In genomic region chr1:152798125-152798524, GRCm38 (mm10) we compare ENCODE assay signal across 14 mouse cellular contexts. TPM values are rescaled to one million over a fixed set of nuclear protein-coding genes. Genes with fewer than 3 reads are reported as not detected.
A peak's percentile ranks its signal among the peaks of the same experiment; 100 is the strongest.
DNase-seq lines count a peak whose midpoint lies in the region; ATAC-seq and TF ChIP-seq lines count a peak whose summit lies in the region.
"Had no signal": no experiment of that assay in that cellular context is flagged by ENCODE, and none has a peak within 500 bp of the region (broad histone marks: within the 10 kb centered on the region; RNA-seq: fewer than 3 reads in every experiment).

No protein-coding gene starts in this region.

- WGBS in heart, embryonic 10.5 days = 62% methylated on average over 9 of the region's 9 CpGs
- WGBS in lung, postnatal 0 days = 46% methylated on average over 9 of the region's 9 CpGs

- peak overlapping the region; percentile 42; the same call in 1 of the 2 replicates for H3K27ac ChIP-seq in heart, embryonic 10.5 days
- 0 out of 2 replicates have a peak overlapping the region, but pooled peaks have one; percentile 27 for H3K27ac ChIP-seq in lung, postnatal 0 days (ENCODE audit: low read length)
- no peak overlapping the region for H3K27ac ChIP-seq in layer of hippocampus, adult 2 months
- H3K27ac ChIP-seq: forebrain, embryonic 12.5 days; hindbrain, embryonic 12.5 days had no signal

- no peak overlapping the region for H3K4me3 ChIP-seq in heart, embryonic 10.5 days
- H3K4me3 ChIP-seq in lung, postnatal 0 days (ENCODE audit: low read depth, low read length) = no peak overlapping the region
- no peak overlapping the region for H3K4me3 ChIP-seq in layer of hippocampus, adult 2 months
- H3K4me3 ChIP-seq: forebrain, embryonic 12.5 days; hindbrain, embryonic 12.5 days had no signal

- DNase-seq in heart, embryonic 10.5 days (ENCODE audit: low spot score) = no peak
- no peak for DNase-seq in heart, postnatal 14 days
- DNase-seq in B cell, adult 2 months = peak; percentile 53 to 60
- peak; percentile 87 for DNase-seq in lung, postnatal 0 days (ENCODE audit: low spot score)
- DNase-seq in layer of hippocampus, adult 2 months (ENCODE audit: low spot score in 2 of 2) = no peak
- no peak for DNase-seq in layer of hippocampus, adult 18-20 months (ENCODE audit: low spot score in 2 of 2)
- no peak for DNase-seq in adrenal gland, postnatal 4 days (ENCODE audit: low spot score in 2 of 2)
- DNase-seq: adrenal gland, postnatal 36 days; cerebellum, postnatal 36 days; thymus, adult 18-20 months had no signal

- H3K36me3 ChIP-seq in heart, embryonic 10.5 days = no peaks in the 10 kb centered on the region
- H3K36me3 ChIP-seq in lung, postnatal 0 days (ENCODE audit: insufficient read depth, low read length) = no peaks in the 10 kb centered on the region
- H3K36me3 ChIP-seq: forebrain, embryonic 12.5 days; hindbrain, embryonic 12.5 days had no signal

- peak; percentile 80 for TF ChIP-seq EP300 in lung, postnatal 0 days (IDR thresholded peaks at IDR 0.05)

- TF ChIP-seq CTCF in lung, postnatal 0 days (IDR thresholded peaks at IDR 0.05) = no peak
- TF ChIP-seq CTCF in layer of hippocampus, adult 2 months (conservative IDR thresholded peaks at IDR 0.05) = no peak

- ATAC-seq in granulocyte monocyte progenitor cell, adult 5-6 weeks (replicated peaks; ENCODE audit: poor library complexity, severe bottlenecking) = peak; percentile 93
- ATAC-seq in lung, postnatal 0 days = peak; percentile 84

- peaks cover 31% of the 10 kb centered on the region for H3K4me1 ChIP-seq in heart, embryonic 10.5 days
- H3K4me1 ChIP-seq in lung, postnatal 0 days (ENCODE audit: insufficient read depth, low read depth, low read length) = no peaks in the 10 kb centered on the region; the same call in 1 of the 2 replicates

- H3K27me3 ChIP-seq in heart, embryonic 10.5 days (ENCODE audit: insufficient read depth, poor library complexity, severe bottlenecking) = no peaks in the 10 kb centered on the region
- no peaks in the 10 kb centered on the region for H3K27me3 ChIP-seq in lung, postnatal 0 days (replicated peaks; ENCODE audit: insufficient read depth, low read length)
- H3K27me3 ChIP-seq: forebrain, embryonic 12.5 days; hindbrain, embryonic 12.5 days had no signal

- no peaks in the 10 kb centered on the region for H3K9me3 ChIP-seq in heart, embryonic 10.5 days
- H3K9me3 ChIP-seq in lung, postnatal 0 days (ENCODE audit: low read length) = no peaks in the 10 kb centered on the region
- H3K9me3 ChIP-seq: forebrain, embryonic 12.5 days; hindbrain, embryonic 12.5 days had no signal

- H3K9ac ChIP-seq in lung, postnatal 0 days (replicated peaks; ENCODE audit: low read depth) = no peak overlapping the region
- H3K9ac ChIP-seq: forebrain, embryonic 12.5 days; hindbrain, embryonic 12.5 days had no signal

- no peak overlapping the region for H3K4me2 ChIP-seq in lung, postnatal 0 days (replicated peaks; ENCODE audit: low read depth, low read length)
- H3K4me2 ChIP-seq: forebrain, embryonic 12.5 days; hindbrain, embryonic 12.5 days had no signal

- intact Hi-C loops in heart, postnatal 14 days (cut with DNase I) = loop anchor here (5.0 kb wide), 1 partner anchor 599 kb away; no protein-coding TSS in a partner anchor

RNA-seq across cellular contexts. Expression of gene Ncf2, which starts 1.9 kb away (rescaled TPM):
- 2.0 and 3.5 TPM in 2 replicates for polyA plus RNA-seq in heart, embryonic 10.5 days (2016; fragmentation: Nextera tagmentation; extraction: Ambion mirVana)
- total RNA-seq in heart, postnatal 14 days (2021) = 1 to 10 TPM; 3.9 to 5.1 TPM
- 102 and 121 TPM in 2 replicates for total RNA-seq in granulocyte monocyte progenitor cell, adult 5-6 weeks (2014; fragmentation: Nextera tagmentation)
- total RNA-seq in granulocyte monocyte progenitor cell, adult 5-6 weeks (2017) = 118 and 136 TPM in 2 replicates
- 9.6 and 12.0 TPM in 2 replicates for polyA plus RNA-seq in lung, postnatal 0 days (2015; fragmentation: Nextera tagmentation; extraction: Ambion mirVana)
- total RNA-seq in layer of hippocampus, adult 2 months (2021) = 1 to 10 TPM; 1.9 to 2.9 TPM
- total RNA-seq in layer of hippocampus, adult 18-20 months (2021) = 1 to 10 TPM; 2.7 to 3.4 TPM
- total RNA-seq in adrenal gland, postnatal 4 days (2021) = 1 to 10 TPM; 5.4 to 7.3 TPM

RNA-seq across cellular contexts. Expression of gene Arpc5, which starts 31.8 kb away (rescaled TPM):
- polyA plus RNA-seq in heart, embryonic 10.5 days (2016; fragmentation: Nextera tagmentation; extraction: Ambion mirVana) = 238 and 256 TPM in 2 replicates
- total RNA-seq in heart, postnatal 14 days (2021) = 10 to 100 TPM; 53.0 to 57.9 TPM
- 175 and 199 TPM in 2 replicates for total RNA-seq in granulocyte monocyte progenitor cell, adult 5-6 weeks (2014; fragmentation: Nextera tagmentation)
- 115 and 134 TPM in 2 replicates for total RNA-seq in granulocyte monocyte progenitor cell, adult 5-6 weeks (2017)
- 376 and 377 TPM in 2 replicates for polyA plus RNA-seq in lung, postnatal 0 days (2015; fragmentation: Nextera tagmentation; extraction: Ambion mirVana)
- 100 to 1,000 TPM; 185 to 193 TPM for total RNA-seq in layer of hippocampus, adult 2 months (2021)
- total RNA-seq in layer of hippocampus, adult 18-20 months (2021) = 100 to 1,000 TPM; 177 to 198 TPM
- total RNA-seq in adrenal gland, postnatal 4 days (2021) = 100 to 1,000 TPM; 120 to 124 TPM

RNA-seq across cellular contexts. Expression of gene Rgl1, which starts 32.0 kb away (rescaled TPM):
- polyA plus RNA-seq in heart, embryonic 10.5 days (2016; fragmentation: Nextera tagmentation; extraction: Ambion mirVana) = 51.2 and 58.3 TPM in 2 replicates
- total RNA-seq in heart, postnatal 14 days (2021) = 10 to 100 TPM; 51.7 to 51.8 TPM
- total RNA-seq in granulocyte monocyte progenitor cell, adult 5-6 weeks (2014; fragmentation: Nextera tagmentation) = 1.6 and 3.3 TPM in 2 replicates
- total RNA-seq in granulocyte monocyte progenitor cell, adult 5-6 weeks (2017) = 0.46 and 2.1 TPM in 2 replicates
- 33.2 and 44.4 TPM in 2 replicates for polyA plus RNA-seq in lung, postnatal 0 days (2015; fragmentation: Nextera tagmentation; extraction: Ambion mirVana)
- total RNA-seq in layer of hippocampus, adult 2 months (2021) = 100 to 1,000 TPM; 126 TPM
- total RNA-seq in layer of hippocampus, adult 18-20 months (2021) = 100 to 1,000 TPM; 114 to 119 TPM
- 10 to 100 TPM; 50.8 to 60.7 TPM for total RNA-seq in adrenal gland, postnatal 4 days (2021)

RNA-seq across cellular contexts. Expression of gene Apobec4, which starts 47.8 kb away (rescaled TPM):
- not detected in 2 replicates for polyA plus RNA-seq in heart, embryonic 10.5 days (2016; fragmentation: Nextera tagmentation; extraction: Ambion mirVana)
- total RNA-seq in heart, postnatal 14 days (2021) = not detected
- total RNA-seq in granulocyte monocyte progenitor cell, adult 5-6 weeks (2014; fragmentation: Nextera tagmentation) = not detected in 2 replicates
- total RNA-seq in granulocyte monocyte progenitor cell, adult 5-6 weeks (2017) = not detected in 2 replicates
- 0.50 and 0.74 TPM in 2 replicates for polyA plus RNA-seq in lung, postnatal 0 days (2015; fragmentation: Nextera tagmentation; extraction: Ambion mirVana)
- total RNA-seq in layer of hippocampus, adult 2 months (2021) = not detected
- not detected for total RNA-seq in layer of hippocampus, adult 18-20 months (2021)
- total RNA-seq in adrenal gland, postnatal 4 days (2021) = not detected
- total RNA-seq: adrenal gland, postnatal 36 days had no signal
- polyA plus RNA-seq: forebrain, embryonic 12.5 days; hindbrain, embryonic 12.5 days; large intestine, adult 2 months had no signal

Comparison
In these comparisons a context has a peak if more than half of its experiments do, and no peak if none do; other contexts are left out.
1. DNase-seq: peak in B cell, adult 2 months (2 of 2) and lung, postnatal 0 days (single experiment); none in heart, embryonic 10.5 days (single experiment), heart, postnatal 14 days (0 of 2), layer of hippocampus, adult 2 months (0 of 2), layer of hippocampus, adult 18-20 months (0 of 2) and adrenal gland, postnatal 4 days (0 of 2).
2. RNA of gene Ncf2, which starts 1.9 kb away (total RNA-seq): 102 to 136 TPM in granulocyte monocyte progenitor cell, adult 5-6 weeks; 5.4 to 7.3 TPM in adrenal gland, postnatal 4 days, 3.9 to 5.1 TPM in heart, postnatal 14 days, 2.7 to 3.4 TPM in layer of hippocampus, adult 18-20 months and 1.9 to 2.9 TPM in layer of hippocampus, adult 2 months; every median in the first group is over 10 times any median in the second.
3. RNA of gene Rgl1, which starts 32.0 kb away (total RNA-seq): 126 TPM in layer of hippocampus, adult 2 months, 114 to 119 TPM in layer of hippocampus, adult 18-20 months, 50.8 to 60.7 TPM in adrenal gland, postnatal 4 days and 51.7 to 51.8 TPM in heart, postnatal 14 days; 0.46 to 3.3 TPM in granulocyte monocyte progenitor cell, adult 5-6 weeks; every median in the first group is over 10 times any median in the second.